Mouse (Mus musculus) hindbrain, embryonic 12.5 days (tissue): ENCODE results near the gene Fam214a. TPM values are rescaled to one million over a fixed set of nuclear protein-coding genes. Genes with fewer than 3 reads are reported as not detected.
A peak's percentile ranks its signal among the peaks of the same experiment; 100 is the strongest.

Experiments used
- ATAC-seq: fragments of 200-750 bp; cut with Nextera tagmentation; 2 replicates; pipeline ENCODE4 v1.8.0; 2017; ENCODE audit warnings: moderate TSS enrichment; ENCODE audit not compliant: low FRiP score
- H3K27ac ChIP-seq: fragments of 300-500 bp; sonication (generic); 2 replicates; pipeline ENCODE4 v1.5.1; 2016; ENCODE audit warnings: mild to moderate bottlenecking
- H3K27me3 ChIP-seq: fragments of 300-500 bp; sonication (generic); 2 replicates; pipeline ENCODE4 v1.6.1; 2016; ENCODE audit warnings: mild to moderate bottlenecking
- H3K36me3 ChIP-seq: fragments of 300-500 bp; sonication (generic); 2 replicates; pipeline ENCODE4 v1.6.1; 2016; ENCODE audit warnings: mild to moderate bottlenecking
- H3K4me1 ChIP-seq: fragments of 300-500 bp; sonication (generic); 2 replicates; pipeline ENCODE4 v1.6.1; 2016
- H3K4me2 ChIP-seq: fragments of 300-500 bp; sonication (generic); replicated peaks from 2 replicates; pipeline ENCODE4 v1.6.1; 2016; ENCODE audit warnings: mild to moderate bottlenecking
- H3K4me3 ChIP-seq: fragments of 300-500 bp; sonication (generic); 2 replicates; pipeline ENCODE4 v1.5.1; 2016; ENCODE audit warnings: mild to moderate bottlenecking
- H3K9ac ChIP-seq: fragments of 300-500 bp; sonication (generic); 2 replicates; pipeline ENCODE4 v1.6.1; 2016; ENCODE audit warnings: mild to moderate bottlenecking, moderate library complexity
- H3K9me3 ChIP-seq: fragments of 300-500 bp; sonication (generic); replicated peaks from 2 replicates; pipeline ENCODE4 v1.6.1; 2016; ENCODE audit warnings: mild to moderate bottlenecking
- polyA plus RNA-seq: library from polyadenylated mRNA; unstranded; fragments of >200 nt; fragmentation: Nextera tagmentation; extraction: Ambion mirVana; gene quantifications from 2 replicates; pipeline ENCODE4 v1.2.1, GENCODE M21; 2016

Gene Fam214a
- polyA plus RNA-seq, 1 experiment from 2014 or later = 26.8 TPM

- no peaks in the 10 kb centered on the region for H3K9me3 ChIP-seq
- no peaks in the 10 kb centered on the region for H3K36me3 ChIP-seq
- no peaks in the 10 kb centered on the region for H3K27me3 ChIP-seq
- H3K4me1 ChIP-seq = peaks cover 10% of the 10 kb centered on the region
- 0 out of 2 replicates have a peak, but pooled peaks have one; percentile 19 for ATAC-seq
- 0 out of 2 replicates have a peak overlapping the region, but pooled peaks have one; percentile 30 for H3K27ac ChIP-seq
- no peak overlapping the region for H3K9ac ChIP-seq
- H3K4me3 ChIP-seq = no peak overlapping the region
- no peak overlapping the region for H3K4me2 ChIP-seq
These were observed 124.5 kb downstream of the Fam214a start for GRCm38 (mm10) chr9:75077191-75077590.

Other genes with a start within 250 kb of the Fam214a start
- 9.3 and 11.7 TPM in 2 replicates for gene Onecut1, start 91.0 kb upstream of the Fam214a start, polyA plus RNA-seq
- 280 and 291 TPM in 2 replicates for gene Arpp19, start 84.7 kb downstream of the Fam214a start, polyA plus RNA-seq
- gene Myo5a, start 118.1 kb downstream of the Fam214a start, polyA plus RNA-seq = 40.9 and 44.5 TPM in 2 replicates